21 mouse cellular contexts compared by ENCODE assay signal in genomic region chr14:87308016-87308415, GRCm38 (mm10).
DNase-seq lines count a peak whose midpoint lies in the region; ATAC-seq lines count a peak whose summit lies in the region.
"Had no signal": no experiment of that assay in that cellular context is flagged by ENCODE, and none has a peak within 500 bp of the region (broad histone marks: within the 10 kb centered on the region; RNA-seq: fewer than 3 reads in every experiment).

No protein-coding gene starts in this region.

- no peaks in the 10 kb centered on the region for H3K9me3 ChIP-seq in neural tube, embryonic 11.5 days (ENCODE audit: control insufficient read depth, low read length)
- H3K9me3 ChIP-seq in hindbrain, embryonic 12.5 days (replicated peaks), result no peaks in the 10 kb centered on the region
- no peaks in the 10 kb centered on the region for H3K9me3 ChIP-seq in neural tube, embryonic 15.5 days (replicated peaks)
- H3K9me3 ChIP-seq in intestine, embryonic 15.5 days, result no peaks in the 10 kb centered on the region
- H3K9me3 ChIP-seq: heart, embryonic 15.5 days; lung, embryonic 15.5 days; stomach, embryonic 15.5 days had no signal

- H3K27ac ChIP-seq in neural tube, embryonic 11.5 days (ENCODE audit: low read depth, low read length), result no peak overlapping the region
- no peak overlapping the region; the same call in 1 of the 2 replicates for H3K27ac ChIP-seq in hindbrain, embryonic 12.5 days
- no peak overlapping the region for H3K27ac ChIP-seq in neural tube, embryonic 15.5 days (replicated peaks)
- no peak overlapping the region for H3K27ac ChIP-seq in intestine, embryonic 15.5 days
- H3K27ac ChIP-seq: heart, embryonic 15.5 days; liver, embryonic 14.5 days; lung, embryonic 15.5 days; macrophage; stomach, embryonic 15.5 days had no signal

- no peak overlapping the region for H3K9ac ChIP-seq in neural tube, embryonic 11.5 days (ENCODE audit: low read length)
- no peak overlapping the region for H3K9ac ChIP-seq in hindbrain, embryonic 12.5 days
- H3K9ac ChIP-seq in neural tube, embryonic 15.5 days (replicated peaks), result no peak overlapping the region
- no peak overlapping the region for H3K9ac ChIP-seq in intestine, embryonic 15.5 days
- H3K9ac ChIP-seq: heart, embryonic 15.5 days; liver, embryonic 14.5 days; lung, embryonic 15.5 days; stomach, embryonic 15.5 days had no signal

- ATAC-seq in neural tube, embryonic 11.5 days (ENCODE audit: insufficient read depth, low FRiP score, low TSS enrichment), result peak; percentile 82
- peak; percentile 63; the same call in 1 of the 2 replicates for ATAC-seq in hindbrain, embryonic 12.5 days (ENCODE audit: low FRiP score)
- peak; percentile 21; the same call in 1 of the 2 replicates for ATAC-seq in neural tube, embryonic 15.5 days (ENCODE audit: low FRiP score)
- ATAC-seq in intestine, embryonic 15.5 days, result no peak
- ATAC-seq: intestine, postnatal 0 days had no signal

- peak; percentile 20 to 24 for DNase-seq in cerebellum, postnatal 10 days
- DNase-seq in cerebellum, adult 9-10 months, result no peak
- DNase-seq in neural tube, embryonic 11.5 days (ENCODE audit: low spot score), result peak; percentile 30
- no peak for DNase-seq in neural tube, embryonic 10.5 days (ENCODE audit: extremely low spot score, low spot score)
- DNase-seq in retina, postnatal 1 day, result no peak
- DNase-seq: gastrocnemius, postnatal 25 days; heart, postnatal 4 days; right cerebral cortex, postnatal 25 days; thymus, adult 18-20 months; thymus, postnatal 4 days had no signal

- no peaks in the 10 kb centered on the region for H3K27me3 ChIP-seq in neural tube, embryonic 11.5 days (ENCODE audit: control insufficient read depth, insufficient read depth, low read length)
- no peaks in the 10 kb centered on the region for H3K27me3 ChIP-seq in hindbrain, embryonic 12.5 days
- H3K27me3 ChIP-seq in neural tube, embryonic 15.5 days (replicated peaks), result no peaks in the 10 kb centered on the region
- H3K27me3 ChIP-seq in intestine, embryonic 15.5 days (replicated peaks), result no peaks in the 10 kb centered on the region
- H3K27me3 ChIP-seq: heart, embryonic 15.5 days; lung, embryonic 15.5 days; stomach, embryonic 15.5 days had no signal

- no peak overlapping the region for H3K4me2 ChIP-seq in neural tube, embryonic 11.5 days (ENCODE audit: low read depth)
- no peak overlapping the region for H3K4me2 ChIP-seq in hindbrain, embryonic 12.5 days (replicated peaks)
- no peak overlapping the region for H3K4me2 ChIP-seq in neural tube, embryonic 15.5 days
- H3K4me2 ChIP-seq in intestine, embryonic 15.5 days (replicated peaks), result no peak overlapping the region
- H3K4me2 ChIP-seq: heart, embryonic 15.5 days; lung, embryonic 15.5 days; midbrain, embryonic 11.5 days; stomach, embryonic 15.5 days had no signal

- WGBS in neural tube, embryonic 11.5 days, result 13% methylated on average over 7 of the region's 7 CpGs
- 41% methylated on average over 7 of the region's 7 CpGs for WGBS in hindbrain, embryonic 12.5 days
- WGBS in neural tube, embryonic 15.5 days, result 14% methylated on average over 7 of the region's 7 CpGs
- 71% methylated on average over 7 of the region's 7 CpGs for WGBS in intestine, embryonic 15.5 days

- no peaks in the 10 kb centered on the region for H3K4me1 ChIP-seq in neural tube, embryonic 11.5 days (ENCODE audit: control insufficient read depth, insufficient read depth, low read length)
- H3K4me1 ChIP-seq in hindbrain, embryonic 12.5 days, result 0 out of 2 replicates have a peak, but pooled peaks cover 5% of the 10 kb centered on the region
- 0 out of 2 replicates have a peak, but pooled peaks cover 4% of the 10 kb centered on the region for H3K4me1 ChIP-seq in neural tube, embryonic 15.5 days
- no peaks in the 10 kb centered on the region for H3K4me1 ChIP-seq in intestine, embryonic 15.5 days (replicated peaks)
- H3K4me1 ChIP-seq: heart, embryonic 15.5 days; lung, embryonic 15.5 days; stomach, embryonic 15.5 days had no signal

- H3K4me3 ChIP-seq in neural tube, embryonic 11.5 days (ENCODE audit: low read depth, low read length), result no peak overlapping the region
- no peak overlapping the region for H3K4me3 ChIP-seq in hindbrain, embryonic 12.5 days
- no peak overlapping the region for H3K4me3 ChIP-seq in neural tube, embryonic 15.5 days (replicated peaks)
- H3K4me3 ChIP-seq in intestine, embryonic 15.5 days (replicated peaks), result no peak overlapping the region
- H3K4me3 ChIP-seq: erythroblast, embryonic 14.5 days; heart, embryonic 15.5 days; lung, embryonic 15.5 days; stomach, embryonic 15.5 days had no signal

- no peaks in the 10 kb centered on the region for H3K36me3 ChIP-seq in neural tube, embryonic 11.5 days (ENCODE audit: control insufficient read depth, insufficient read depth, low read length)
- H3K36me3 ChIP-seq in hindbrain, embryonic 12.5 days, result no peaks in the 10 kb centered on the region
- H3K36me3 ChIP-seq in neural tube, embryonic 15.5 days, result no peaks in the 10 kb centered on the region
- H3K36me3 ChIP-seq in intestine, embryonic 15.5 days, result no peaks in the 10 kb centered on the region
- H3K36me3 ChIP-seq: heart, embryonic 15.5 days; lung, embryonic 15.5 days; stomach, embryonic 15.5 days had no signal

Comparison
In these comparisons a context has a peak if more than half of its experiments do, and no peak if none do; other contexts are left out.
1. DNase-seq: peak in cerebellum, postnatal 10 days (2 of 2) and neural tube, embryonic 11.5 days (single experiment); none in cerebellum, adult 9-10 months (single experiment), neural tube, embryonic 10.5 days (single experiment) and retina, postnatal 1 day (single experiment).